Mouse (Mus musculus): ENCODE measurements around the gene Cryab.

Gene Cryab

GRCm38 (mm10) chr9:50751323-50751722 lies at the start of gene Cryab:
Cryab (plus strand) TSS chr9:50751325.
- POLR2A ChIA-PET: interaction anchor here (0.6 to 4.4 kb wide), 12 partner anchors 10 to 1372 kb away, joined by 3 to 26 read pairs (median 4); partner anchors contain the start of genes Fdxacb1 (in 3 of the 4), Sdhd (in 1 of the 4) and Timm8b (in 1 of the 4)
- CTCF ChIA-PET: interaction anchor here in 2 of 4 experiments (0.6 to 5.0 kb wide), 3 partner anchors 9 to 17 kb away, joined by 3 to 19 read pairs (median 3); partner anchors contain the start of gene Fdxacb1 (in 2 of the 2)

DNA sequence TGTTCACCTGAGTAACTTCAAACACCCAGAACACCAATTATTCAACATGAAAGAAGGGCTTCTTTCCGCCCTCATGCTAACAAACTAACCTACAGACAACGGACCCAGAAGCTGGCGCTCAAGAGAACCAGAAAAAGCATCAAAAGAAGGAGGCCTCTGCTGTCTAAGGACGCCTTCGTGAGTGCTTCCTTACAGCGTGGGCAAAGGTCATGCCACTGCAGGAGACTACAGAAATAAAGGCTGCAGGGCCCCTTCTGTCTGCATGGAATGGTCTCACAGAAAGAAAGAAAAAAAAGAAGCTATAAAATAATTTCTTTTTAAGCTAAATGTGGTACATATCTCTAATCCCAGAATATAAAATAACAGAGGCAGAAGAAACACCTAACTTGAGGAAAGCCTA lies 46.2 kb upstream of the Cryab start:
- CTCF ChIA-PET: interaction anchor here in 2 of 4 experiments (0.5 to 1.4 kb wide), 2 partner anchors 54 to 63 kb away, joined by 3 read pairs; partner anchors contain the start of gene Fdxacb1 (in 1 of the 2)
- POLR2A ChIA-PET: interaction anchor here in 1 of 4 experiments (0.8 to 1.0 kb wide), 2 partner anchors 23 to 63 kb away, joined by 3 read pairs; partner anchors contain the start of gene Fdxacb1

DNA sequence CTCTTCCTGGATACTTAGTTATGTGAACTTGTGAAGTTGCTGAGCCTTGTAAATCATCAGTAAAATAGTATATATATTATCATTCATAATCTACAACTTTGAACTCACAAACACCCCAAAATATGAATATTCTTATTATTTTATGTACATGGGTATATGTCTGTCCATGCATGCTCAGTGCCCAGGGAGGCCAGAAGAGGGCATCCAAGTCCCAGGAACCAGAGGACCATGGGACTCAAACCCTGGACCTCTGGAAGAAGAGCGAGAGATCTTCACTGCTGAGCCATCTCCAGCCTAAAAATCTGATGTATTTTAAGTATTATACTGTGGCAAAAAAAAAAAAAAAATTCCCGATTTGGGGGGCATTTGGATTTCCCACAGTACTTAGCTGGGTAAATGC lies 42.0 kb upstream of the Cryab start:
- CTCF ChIA-PET: interaction anchor here in 3 of 4 experiments (0.6 to 1.5 kb wide), 4 partner anchors 9 to 37 kb away, joined by 3 to 4 read pairs (median 4); partner anchors contain the start of gene 2310030G06Rik (in 1 of the 3)
- POLR2A ChIA-PET: interaction anchor here in 2 of 4 experiments (0.7 to 1.6 kb wide), 6 partner anchors 10 to 1306 kb away, joined by 3 to 7 read pairs (median 3); no protein-coding TSS in a partner anchor

DNA sequence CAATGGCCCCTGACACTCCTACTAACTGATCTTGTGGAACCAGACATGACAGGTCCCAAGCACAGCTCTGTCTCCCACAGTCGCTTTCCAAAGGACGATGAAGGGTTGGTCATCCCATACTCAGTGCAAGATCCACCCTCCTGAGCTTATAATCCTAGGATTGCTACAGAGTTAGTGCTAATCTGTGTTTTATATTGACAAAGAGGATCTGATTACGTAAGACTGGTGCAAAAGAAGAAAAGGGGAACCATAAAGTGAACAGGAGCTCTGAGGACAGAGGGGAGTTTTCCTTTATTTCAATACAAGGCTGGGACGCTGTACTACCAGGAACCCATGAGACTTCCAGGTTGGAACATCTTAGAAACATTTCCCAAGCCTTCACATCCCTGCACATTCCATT lies 39.8 kb upstream of the Cryab start:
- ChIA-PET CTCF (interaction anchor here in 2 of 4 experiments (0.8 to 1.2 kb wide), 3 partner anchors 12 to 35 kb away, joined by 3 to 4 read pairs (median 3); partner anchors contain the start of gene 2310030G06Rik (in 1 of the 2)), POLR2A (interaction anchor here in 2 of 4 experiments (0.5 to 1.0 kb wide), 4 partner anchors 9 to 1730 kb away, joined by 3 to 4 read pairs (median 4); partner anchors contain the start of gene Alg9 (in 1 of the 2))

DNA sequence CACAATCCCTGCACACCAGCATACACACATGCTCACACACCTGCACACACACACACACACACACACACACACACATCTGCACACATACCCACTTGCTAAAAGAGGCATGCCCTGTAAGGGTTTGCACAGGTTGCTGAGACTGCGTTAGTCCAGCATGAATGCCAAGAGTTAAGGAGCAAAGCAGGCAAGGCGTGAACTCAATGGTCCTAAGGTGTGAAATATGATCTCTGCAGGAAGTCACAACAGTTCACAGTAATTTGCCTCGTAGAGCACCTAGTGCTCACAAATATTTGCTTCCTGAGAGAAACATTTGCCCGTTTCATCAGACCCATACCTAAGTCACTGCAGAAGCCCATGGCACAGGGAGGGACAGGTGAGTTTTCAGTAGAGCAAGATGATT lies 36.9 kb upstream of the Cryab start:
- CTCF ChIA-PET: no interaction called here
- POLR2A ChIA-PET: no interaction called here

DNA sequence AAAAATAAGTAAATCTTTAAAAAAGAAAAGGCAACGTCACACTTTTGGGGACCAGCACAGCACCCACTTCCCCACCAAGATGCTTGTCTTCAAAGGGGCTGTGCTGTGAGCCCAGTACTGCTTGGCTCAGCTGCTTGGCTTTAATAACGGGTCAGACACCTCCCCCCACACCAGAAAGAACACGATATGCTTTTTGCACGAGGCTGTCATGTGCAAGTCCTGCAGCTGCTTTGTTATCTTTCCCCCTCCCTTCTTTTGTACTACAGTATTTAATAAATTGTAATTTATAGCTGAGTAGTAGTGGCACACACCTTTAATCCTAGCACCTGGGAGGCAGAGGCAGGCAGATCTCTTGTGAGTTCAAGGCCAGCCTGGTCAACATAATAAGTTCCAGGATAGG lies 32.2 kb upstream of the Cryab start:
- POLR2A ChIA-PET: interaction anchor here in 3 of 4 experiments (0.7 to 2.2 kb wide), 7 partner anchors 8 to 21 kb away, joined by 3 to 15 read pairs (median 3); partner anchors contain the start of gene Dixdc1 (in 2 of the 3)
- CTCF ChIA-PET: no interaction called here

- POLR2A ChIA-PET: interaction anchor here in 2 of 4 experiments (1.1 to 2.0 kb wide), 5 partner anchors 9 to 47 kb away, joined by 3 to 8 read pairs (median 4); partner anchors contain the start of gene Fdxacb1 (in 1 of the 2)
- CTCF ChIA-PET: interaction anchor here in 2 of 4 experiments (0.7 to 1.6 kb wide), 2 partner anchors 40 to 47 kb away, joined by 3 to 4 read pairs; partner anchors contain the start of gene Fdxacb1 (in 1 of the 2)
These were observed 30.1 kb upstream of the Cryab start for GRCm38 (mm10) chr9:50721061-50721460.

DNA sequence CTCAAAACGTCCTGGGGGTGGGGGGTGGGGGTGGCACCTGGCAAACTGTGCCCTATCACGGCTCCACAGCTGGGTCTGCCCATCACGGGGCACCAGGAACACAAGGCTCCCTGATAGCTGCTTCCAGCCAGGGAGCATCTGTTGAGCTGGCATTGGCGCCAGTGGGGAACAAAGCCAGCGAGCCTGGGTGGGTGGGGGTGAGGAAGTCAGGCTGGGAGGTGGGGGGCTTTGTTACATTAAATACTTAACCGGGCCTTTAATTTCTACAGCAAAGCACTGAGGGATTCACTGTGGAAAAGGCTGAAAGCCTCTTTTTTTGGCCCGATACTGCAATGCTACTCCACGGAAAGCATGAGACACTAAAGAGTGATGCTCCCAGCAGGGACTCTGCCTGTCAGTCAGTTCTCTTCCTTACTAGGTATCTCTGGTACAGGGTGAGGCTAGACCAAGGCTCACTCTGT lies 28.6 kb upstream of the Cryab start:
- CTCF ChIA-PET: interaction anchor here in 2 of 4 experiments (0.6 to 1.2 kb wide), 6 partner anchors 7 to 47 kb away, joined by 3 read pairs; partner anchors contain the start of genes Dixdc1 (in 1 of the 2) and Fdxacb1 (in 1 of the 2)

DNA sequence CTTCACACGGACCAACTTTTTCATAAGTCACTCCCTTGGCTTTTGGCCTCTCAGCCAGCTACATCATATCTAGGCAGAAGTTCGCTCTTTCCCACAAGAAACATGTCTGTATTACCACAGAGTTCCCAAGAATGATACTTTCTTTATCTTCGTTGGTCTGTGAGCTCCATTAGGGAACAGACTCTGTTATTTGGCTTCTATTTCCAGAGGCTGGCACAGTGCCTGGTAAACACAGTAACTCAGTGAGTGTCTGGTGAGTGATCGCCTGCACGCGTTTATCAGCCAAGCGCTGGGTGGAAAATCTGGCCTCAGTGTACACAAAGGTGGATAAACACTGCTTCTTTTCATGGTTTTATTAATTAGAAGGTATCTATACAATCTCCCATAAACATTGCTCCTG lies 27.7 kb upstream of the Cryab start:
- ChIA-PET POLR2A (interaction anchor here in 1 of 4 experiments (0.7 to 1.2 kb wide), 3 partner anchors 10 to 29 kb away, joined by 3 read pairs; no protein-coding TSS in a partner anchor), CTCF (no interaction called here)

More for the DNA sequence above, 28.6 kb upstream of the Cryab start:
- POLR2A ChIA-PET: interaction anchor here in 2 of 4 experiments (0.6 to 2.0 kb wide), 4 partner anchors 21 to 113 kb away, joined by 3 to 7 read pairs (median 4); no protein-coding TSS in a partner anchor

GRCm38 (mm10) chr9:50724147-50724546 lies 27.0 kb upstream of the Cryab start:
- ChIA-PET CTCF (interaction anchor here in 1 of 4 experiments (0.6 kb wide), 1 partner anchor 13 kb away, joined by 3 read pairs; no protein-coding TSS in a partner anchor), POLR2A (interaction anchor here in 1 of 4 experiments (0.9 to 1.2 kb wide), 3 partner anchors 9 to 26 kb away, joined by 3 read pairs; no protein-coding TSS in a partner anchor)

DNA sequence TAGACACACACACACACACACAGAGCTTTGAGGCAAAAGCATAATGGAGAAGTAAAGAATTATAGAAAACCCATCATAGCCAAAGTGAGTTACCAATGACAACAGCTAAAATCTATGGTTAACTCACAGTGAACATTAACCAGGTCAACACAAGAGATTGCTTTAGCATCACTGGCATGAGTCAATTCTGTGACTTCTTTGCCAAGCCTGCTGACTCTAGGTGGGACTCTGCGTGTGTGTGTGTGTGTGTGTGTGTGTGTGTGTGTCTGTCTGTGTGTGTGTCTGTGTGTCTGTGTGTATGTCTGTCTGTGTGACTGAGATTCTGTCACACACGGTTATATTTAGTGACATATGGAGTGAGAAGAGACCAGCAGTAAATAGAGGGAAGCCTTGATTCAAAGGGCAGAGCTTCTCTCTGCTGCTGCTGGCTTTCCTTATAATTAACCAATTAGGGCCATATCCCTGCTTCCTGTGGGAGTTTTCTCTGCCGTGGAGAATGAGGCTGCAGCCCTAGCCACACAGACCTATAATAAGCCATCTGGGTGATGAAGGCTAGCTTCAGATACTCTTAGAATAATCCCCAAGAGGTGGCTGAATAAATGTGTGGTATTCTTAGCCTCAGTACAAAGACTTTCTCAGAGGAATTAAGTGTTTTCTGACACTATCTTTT lies 26.3 kb upstream of the Cryab start:
- POLR2A ChIA-PET: interaction anchor here in 2 of 4 experiments (0.5 to 0.9 kb wide), 2 partner anchors 27 to 28 kb away, joined by 3 read pairs; no protein-coding TSS in a partner anchor
- CTCF ChIA-PET: interaction anchor here in 1 of 4 experiments (0.6 kb wide), 1 partner anchor 12 kb away, joined by 3 read pairs; no protein-coding TSS in a partner anchor

- CTCF ChIA-PET: interaction anchor here in 1 of 4 experiments (0.6 kb wide), 1 partner anchor 74 kb away, joined by 4 read pairs; no protein-coding TSS in a partner anchor
- POLR2A ChIA-PET: interaction anchor here in 3 of 4 experiments (0.6 to 5.9 kb wide), 10 partner anchors 8 to 42 kb away, joined by 3 to 23 read pairs (median 8); partner anchors contain the start of genes 2310030G06Rik (in 3 of the 3), Dixdc1 (in 2 of the 3) and Fdxacb1 (in 2 of the 3)
These were observed 25.1 kb upstream of the Cryab start for GRCm38 (mm10) chr9:50725921-50726590.

DNA sequence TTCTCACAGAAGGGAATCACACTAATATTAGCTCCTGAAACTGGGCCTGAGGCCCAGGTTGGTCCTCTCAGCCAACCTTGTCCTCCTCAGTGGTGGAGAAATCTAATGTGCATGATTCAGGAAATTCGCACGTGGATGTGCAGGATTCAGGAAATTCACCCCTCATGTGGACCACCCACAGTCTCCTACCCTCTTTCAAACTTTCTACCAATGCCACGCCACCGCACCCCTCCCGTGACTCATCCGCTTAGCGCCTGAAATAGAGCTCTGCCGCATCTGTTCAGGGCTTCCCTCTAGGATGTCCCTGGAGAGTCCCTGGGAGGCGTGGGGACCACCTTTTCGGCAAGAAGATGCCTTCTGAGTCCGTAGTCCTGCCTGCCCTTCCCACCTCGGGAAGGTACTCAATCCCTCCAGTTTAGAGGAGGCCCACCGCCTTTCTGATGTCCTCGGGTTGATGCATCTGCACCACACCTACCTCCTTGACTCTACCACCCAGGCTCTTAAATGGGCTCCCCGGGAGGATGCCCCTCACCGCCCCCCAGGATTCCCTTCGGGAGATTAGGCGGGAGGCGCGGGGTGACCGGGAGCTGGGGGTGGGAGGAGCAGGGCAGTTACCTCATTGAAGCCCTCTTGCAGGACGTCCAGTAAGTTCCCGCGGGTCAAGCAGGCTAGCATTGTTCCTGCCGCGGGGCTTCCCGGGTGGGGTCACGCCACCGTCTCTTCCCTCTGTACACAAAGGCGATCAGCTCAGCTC lies 23.8 kb upstream of the Cryab start:
- POLR2A ChIA-PET: interaction anchor here in 3 of 4 experiments (0.6 to 5.9 kb wide), 26 partner anchors 8 to 272 kb away, joined by 3 to 23 read pairs (median 4); partner anchors contain the start of genes 2310030G06Rik (in 2 of the 3), Dixdc1 (in 2 of the 3), Fdxacb1 (in 2 of the 3) and Cryab (in 1 of the 3)
- CTCF ChIA-PET: interaction anchor here in 2 of 4 experiments (0.5 to 1.0 kb wide), 5 partner anchors 18 to 280 kb away, joined by 3 read pairs; partner anchors contain the start of genes Fdxacb1 (in 1 of the 2), Sdhd (in 1 of the 2) and Timm8b (in 1 of the 2)

GRCm38 (mm10) chr9:50727925-50728651 lies 23.0 kb upstream of the Cryab start:
- ChIA-PET CTCF (interaction anchor here in 2 of 4 experiments (0.6 to 0.9 kb wide), 3 partner anchors 19 to 1194 kb away, joined by 3 read pairs; partner anchors contain the start of gene Fdxacb1 (in 1 of the 2)), POLR2A (interaction anchor here in 3 of 4 experiments (0.7 to 5.9 kb wide), 22 partner anchors 9 to 46 kb away, joined by 3 to 23 read pairs (median 4); partner anchors contain the start of genes Dixdc1 (in 3 of the 3), 2310030G06Rik (in 2 of the 3) and Fdxacb1 (in 1 of the 3))

GRCm38 (mm10) chr9:50729600-50729999 lies 21.5 kb upstream of the Cryab start:
- CTCF ChIA-PET: interaction anchor here in 2 of 4 experiments (0.6 to 1.8 kb wide), 3 partner anchors 7 to 11 kb away, joined by 3 to 5 read pairs (median 3); partner anchors contain the start of gene Dixdc1 (in 1 of the 2)

DNA sequence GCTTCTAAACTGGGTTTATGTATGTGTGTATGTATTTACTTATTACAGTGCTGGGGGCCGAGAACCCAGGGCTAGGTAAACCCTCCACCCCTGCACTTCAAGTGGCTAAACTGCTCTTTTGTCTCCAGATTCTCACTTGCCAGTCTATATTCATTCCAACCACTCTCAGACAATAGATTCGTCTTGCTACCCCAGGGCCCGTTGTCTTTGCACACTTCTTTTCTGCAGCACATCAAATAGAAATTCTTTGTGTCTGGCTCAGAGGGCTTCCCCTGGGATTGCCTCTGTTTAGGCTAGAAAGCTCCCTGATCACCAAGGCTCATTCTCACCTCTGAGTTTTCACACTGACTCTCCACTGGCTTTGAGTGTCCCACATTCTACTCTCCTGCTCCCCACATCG lies 18.6 kb upstream of the Cryab start:
- ChIA-PET POLR2A (interaction anchor here in 1 of 4 experiments (1.1 to 2.3 kb wide), 3 partner anchors 9 to 35 kb away, joined by 3 to 7 read pairs (median 4); partner anchors contain the start of gene Fdxacb1), CTCF (interaction anchor here in 1 of 4 experiments (1.1 kb wide), 1 partner anchor 21 kb away, joined by 3 read pairs; no protein-coding TSS in a partner anchor)

More at GRCm38 (mm10) chr9:50729600-50729999, 21.5 kb upstream of the Cryab start:
- POLR2A ChIA-PET: interaction anchor here in 3 of 4 experiments (0.7 to 5.9 kb wide), 9 partner anchors 9 to 550 kb away, joined by 3 to 23 read pairs (median 6); partner anchors contain the start of genes Dixdc1 (in 2 of the 3), 2310030G06Rik (in 1 of the 3) and Fdxacb1 (in 1 of the 3)

Measured in embryonic stem cell, embryonic (primary cell).